22 mouse cellular contexts compared by ENCODE assay signal in the genomic region with DNA sequence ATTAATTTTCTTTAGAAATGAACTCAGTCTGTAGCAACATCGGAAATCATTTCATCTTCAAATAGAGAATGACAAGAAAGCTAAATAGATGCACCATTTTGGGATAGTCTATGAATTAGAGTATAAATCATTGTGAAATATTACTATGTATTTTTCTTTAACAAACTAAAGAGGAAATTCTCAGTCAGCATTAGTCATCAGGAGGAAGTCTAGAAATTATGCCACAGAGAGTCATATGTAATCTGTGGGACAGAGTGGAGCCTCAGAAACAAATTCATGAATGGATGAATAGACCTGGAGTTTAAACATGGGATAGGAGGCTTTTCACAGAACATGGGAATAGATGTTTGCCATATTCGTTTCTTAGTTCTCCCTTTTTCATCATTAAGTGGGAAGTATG.
"Had no signal": no experiment of that assay in that cellular context is flagged by ENCODE, and none has a peak within 500 bp of the region (broad histone marks: within the 10 kb centered on the region; RNA-seq: fewer than 3 reads in every experiment).

No protein-coding gene starts in this region.

- DNase-seq: kidney, adult 2 months; kidney, postnatal 10 days; kidney, postnatal 36 days; layer of hippocampus, postnatal 36 days; left cerebral cortex, postnatal 4 days; lung, adult 2 months; lung, postnatal 14 days; lung, postnatal 4 days; retina, postnatal 1 day; right cerebral cortex, postnatal 25 days; spleen, adult 18-20 months; thymus, adult 18-20 months; thymus, postnatal 36 days had no signal

- ATAC-seq: liver, embryonic 12.5 days; midbrain, embryonic 15.5 days had no signal

- H3K4me2 ChIP-seq: limb, embryonic 12.5 days; limb, embryonic 15.5 days; liver, embryonic 12.5 days; liver, embryonic 15.5 days; midbrain, embryonic 12.5 days; midbrain, embryonic 15.5 days; neural tube, embryonic 12.5 days; stomach, embryonic 15.5 days had no signal

- H3K9me3 ChIP-seq: limb, embryonic 15.5 days; liver, embryonic 12.5 days; liver, embryonic 15.5 days; midbrain, embryonic 12.5 days; midbrain, embryonic 15.5 days; neural tube, embryonic 12.5 days; stomach, embryonic 15.5 days had no signal

- H3K9ac ChIP-seq: limb, embryonic 12.5 days; limb, embryonic 15.5 days; liver, embryonic 12.5 days; liver, embryonic 15.5 days; midbrain, embryonic 12.5 days; midbrain, embryonic 15.5 days; neural tube, embryonic 12.5 days; stomach, embryonic 15.5 days had no signal

- H3K36me3 ChIP-seq: limb, embryonic 12.5 days; limb, embryonic 15.5 days; liver, embryonic 12.5 days; liver, embryonic 15.5 days; midbrain, embryonic 12.5 days; midbrain, embryonic 15.5 days; neural tube, embryonic 12.5 days; stomach, embryonic 15.5 days had no signal

- H3K27me3 ChIP-seq: limb, embryonic 12.5 days; limb, embryonic 15.5 days; liver, embryonic 12.5 days; liver, embryonic 15.5 days; midbrain, embryonic 12.5 days; midbrain, embryonic 15.5 days; neural tube, embryonic 12.5 days; stomach, embryonic 15.5 days had no signal

- H3K4me3 ChIP-seq: left cerebral cortex, adult 2 months; limb, embryonic 12.5 days; limb, embryonic 15.5 days; liver, embryonic 12.5 days; liver, embryonic 15.5 days; midbrain, embryonic 12.5 days; midbrain, embryonic 15.5 days; neural tube, embryonic 12.5 days; stomach, embryonic 15.5 days had no signal

- H3K4me1 ChIP-seq: limb, embryonic 12.5 days; limb, embryonic 15.5 days; liver, embryonic 12.5 days; liver, embryonic 15.5 days; midbrain, embryonic 12.5 days; midbrain, embryonic 15.5 days; neural tube, embryonic 12.5 days; stomach, embryonic 15.5 days had no signal

- H3K27ac ChIP-seq: left cerebral cortex, adult 2 months; limb, embryonic 12.5 days; limb, embryonic 15.5 days; liver, embryonic 12.5 days; liver, embryonic 15.5 days; midbrain, embryonic 12.5 days; midbrain, embryonic 15.5 days; neural tube, embryonic 12.5 days; stomach, embryonic 15.5 days had no signal
